Mouse (Mus musculus) kidney, adult 2 months (tissue): Measurements from ENCODE around the gene Agpat3.

Source experiments
- CTCF ChIP-seq: fragments of 200-500 bp; conservative IDR thresholded peaks from 2 replicates; pipeline ENCODE4 v1.5.1; 2011; ENCODE audit warnings: low read depth, mild to moderate bottlenecking, control low read depth, low read length, moderate library complexity, mixed read lengths; ENCODE audit not compliant: insufficient read depth, insufficient read length
- POLR2A ChIP-seq: fragments of 200-500 bp; IDR thresholded peaks from one replicate; pipeline ENCODE4 v1.6.1; 2011; ENCODE audit warnings: low read depth, low read length, control low read depth

GRCm38 (mm10) chr10:78221315-78221714 is 131.0 kb downstream of the Agpat3 start:
- no peak for TF ChIP-seq CTCF
- no peak for TF ChIP-seq POLR2A
